Mouse (Mus musculus) urinary bladder, postnatal 25 days (tissue): ENCODE results near the gene Nlrp6.
"Not testable (repeated sequence)": the region's sequence is repeated elsewhere in the genome, so short reads cannot be mapped to it uniquely, and the experiment has no call there.

Experiments used
- DNase-seq: peaks from one replicate; pipeline ENCODE4 v3.0.0; 2022; ENCODE audit warnings: low spot score

The Nlrp6 gene

DNA sequence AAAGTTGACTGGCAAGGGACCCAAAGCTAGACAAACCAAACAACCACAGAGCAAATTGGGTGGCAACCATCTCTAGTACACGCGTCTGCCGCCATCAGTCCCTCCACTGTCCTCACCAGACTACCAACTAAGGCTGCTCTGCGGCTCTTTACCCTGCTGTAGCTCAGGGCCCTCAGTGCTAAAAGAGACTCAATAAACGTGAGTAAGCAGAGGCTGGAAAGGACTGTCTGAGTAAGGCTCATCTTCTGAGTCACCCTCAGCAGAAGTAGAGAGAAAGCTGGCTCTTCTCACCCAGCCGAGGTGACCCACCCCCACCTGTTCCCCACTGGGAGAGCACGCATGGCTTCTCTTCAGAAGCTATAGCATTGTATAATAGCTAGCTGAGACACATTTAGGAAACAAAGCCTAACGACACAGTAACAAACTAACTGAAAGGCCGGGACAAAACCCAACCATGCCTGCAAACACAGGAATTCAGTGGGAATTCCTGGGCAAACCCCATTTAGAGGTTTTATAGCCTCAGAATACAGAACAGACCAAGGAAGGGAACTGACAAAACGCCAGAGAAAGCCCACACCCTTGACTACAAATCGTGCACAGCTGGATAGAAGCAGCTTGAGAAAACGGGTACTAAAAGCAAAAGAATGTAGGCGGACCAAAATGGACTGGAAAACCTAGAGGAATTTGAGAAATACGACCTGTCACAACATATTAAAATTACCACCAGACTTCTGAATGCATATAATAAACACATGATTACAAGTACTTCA is 52.9 kb downstream of the Nlrp6 start:
- DNase-seq = no peak

DNA sequence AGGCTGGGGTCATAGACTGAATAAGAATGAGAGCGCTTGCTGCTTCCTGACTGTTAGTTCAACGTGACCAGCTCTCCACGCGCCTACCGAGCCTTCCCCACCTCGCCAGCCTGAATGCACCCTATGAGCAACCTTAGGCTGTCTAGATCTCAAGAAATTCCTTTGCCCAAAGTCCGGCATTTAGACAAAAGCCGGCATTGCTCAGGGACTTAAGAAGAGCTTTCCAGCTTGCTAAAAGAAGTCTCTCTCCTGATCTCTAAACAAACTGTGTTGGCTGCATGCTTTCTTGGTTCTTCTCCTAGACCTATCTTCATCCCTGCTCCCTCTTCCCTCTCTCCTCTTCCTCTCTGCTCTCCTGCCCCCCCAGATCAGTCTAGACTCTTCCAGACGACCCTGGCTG is 54.2 kb downstream of the Nlrp6 start:
- no peak for DNase-seq

DNA sequence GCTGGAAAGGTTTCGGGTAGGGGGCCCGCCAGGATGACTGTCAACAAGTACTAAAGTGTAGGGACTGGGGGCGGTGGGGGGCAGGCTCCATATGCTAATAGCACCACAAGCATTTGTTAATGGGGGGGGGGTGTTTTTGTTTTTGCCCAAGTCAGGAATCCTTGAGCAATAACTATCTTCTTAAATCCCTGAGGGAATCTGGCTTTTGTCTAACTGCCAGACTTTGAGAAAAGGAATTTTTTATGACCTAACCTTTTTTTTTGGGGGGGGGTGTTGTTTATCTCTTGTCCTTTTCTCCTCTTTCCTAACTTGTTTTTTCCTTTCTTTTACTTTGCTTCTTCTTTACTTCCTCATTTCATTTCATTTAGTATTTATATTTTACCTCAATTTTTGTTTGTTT is 54.8 kb downstream of the Nlrp6 start:
- DNase-seq = no peak

DNA sequence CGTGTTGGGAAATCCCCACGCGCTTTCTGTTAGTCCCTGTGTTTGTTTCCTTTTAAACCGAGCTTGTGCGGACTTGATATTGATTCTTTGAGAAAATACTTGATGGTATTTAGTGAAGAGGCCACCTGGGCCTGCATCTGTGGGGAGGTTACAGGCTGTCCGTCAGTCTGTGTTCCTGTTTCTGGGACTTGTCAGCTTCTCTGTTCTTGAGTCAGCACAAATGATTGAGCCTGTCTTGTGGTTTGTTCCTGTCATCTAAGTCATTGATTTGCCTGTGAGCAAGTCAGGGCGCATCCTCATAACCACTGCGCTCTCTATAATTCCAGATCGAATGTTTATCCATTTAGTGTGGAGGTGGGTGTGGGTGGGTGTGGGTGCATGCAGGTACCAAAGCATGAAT is 56.0 kb downstream of the Nlrp6 start:
- DNase-seq = not testable (repeated sequence)
